Mouse (Mus musculus) heart, adult 11 months (tissue): Measurements from ENCODE around the gene Acvr1c.

ENCODE experiments used
- DNase-seq: peaks from one replicate; pipeline ENCODE4 v3.0.0; 2022

Gene Acvr1c

GRCm38 (mm10) chr2:58281046-58281445, 76.6 kb downstream of the Acvr1c start:
- DNase-seq: no peak

DNA sequence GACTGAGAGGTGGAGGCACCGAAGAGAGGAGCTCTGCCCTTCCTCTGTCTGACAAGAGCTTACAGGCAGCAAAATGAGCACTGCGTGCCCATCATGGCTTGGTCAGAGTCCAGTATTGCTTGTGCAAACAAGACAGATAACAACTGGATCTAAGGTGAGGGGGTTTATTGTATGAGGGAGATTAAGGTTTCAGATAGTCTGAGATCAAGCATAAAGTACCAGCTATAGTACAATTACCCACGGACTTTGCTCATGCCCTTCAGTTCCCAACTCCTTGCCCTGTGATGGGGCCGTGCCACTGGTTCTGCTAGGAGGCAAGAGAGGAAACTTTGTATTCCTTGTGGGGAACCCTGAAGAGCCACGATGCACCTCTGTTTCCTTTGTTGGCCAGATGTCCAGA, 78.5 kb downstream of the Acvr1c start:
- no peak for DNase-seq

DNA sequence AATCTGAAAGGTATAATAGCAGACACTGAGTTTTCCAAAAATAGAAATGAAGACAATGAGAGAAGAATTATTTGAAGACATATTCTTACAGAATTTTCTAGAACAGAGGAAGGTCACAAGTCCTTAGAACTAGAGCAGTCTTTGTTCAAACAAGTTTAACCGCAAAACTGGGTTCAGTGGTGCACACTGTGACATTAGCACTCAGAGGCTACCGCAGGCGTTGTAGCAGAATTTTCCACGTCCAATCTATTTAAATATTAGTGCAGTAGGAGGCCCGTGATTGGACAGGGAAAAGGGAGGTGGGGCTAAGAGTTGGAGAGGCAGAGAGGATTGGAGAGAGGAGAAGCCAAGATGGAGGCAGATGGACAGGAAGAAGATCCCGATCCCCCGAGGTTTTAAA, 81.2 kb downstream of the Acvr1c start:
- no peak for DNase-seq

DNA sequence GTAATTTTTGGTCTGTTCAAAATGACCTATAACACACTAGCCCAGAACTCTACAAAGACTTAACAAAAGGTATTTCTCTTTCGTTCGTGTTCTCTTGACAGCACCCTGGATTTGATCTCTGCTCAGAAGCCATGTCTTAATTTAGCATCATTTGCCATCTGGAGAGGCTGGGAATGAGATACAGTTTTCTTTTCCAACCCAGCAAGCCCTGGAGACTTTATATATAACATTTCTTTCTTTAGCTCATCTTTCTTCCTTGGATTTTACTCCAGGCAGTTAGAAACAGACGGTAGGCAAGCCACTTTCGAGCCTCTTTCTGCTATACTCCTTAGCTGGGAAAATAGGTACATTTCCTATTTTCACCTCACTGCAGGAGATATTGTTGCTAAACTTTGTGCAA, 117.1 kb downstream of the Acvr1c start:
- no peak for DNase-seq

DNA sequence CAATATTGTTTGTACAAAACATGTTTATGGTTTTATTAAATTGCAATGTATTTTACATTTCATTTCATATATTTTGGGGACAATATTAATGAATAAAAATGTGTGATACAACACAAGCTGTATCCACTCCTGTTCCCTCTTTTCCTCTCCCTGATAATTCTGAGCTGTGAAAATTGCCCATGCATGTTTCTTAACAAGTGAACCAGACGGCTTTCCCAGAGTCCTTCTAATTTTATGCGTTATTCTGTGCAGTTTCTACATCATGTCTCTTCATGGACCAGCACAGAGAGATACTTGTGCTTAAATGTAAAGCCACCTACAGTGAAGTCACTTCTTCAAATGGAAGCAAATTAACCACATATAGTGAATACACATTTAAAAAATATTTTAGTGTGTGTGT, 120.2 kb downstream of the Acvr1c start:
- no peak for DNase-seq
